Mouse (Mus musculus) megakaryocyte, embryonic 14.5 days (primary cell): ENCODE measurements around the gene Olfr1087. TPM values are rescaled to one million over a fixed set of nuclear protein-coding genes. Genes with fewer than 3 reads are reported as not detected.
"Not testable (repeated sequence)": the region's sequence is repeated elsewhere in the genome, so short reads cannot be mapped to it uniquely, and the experiment has no call there.

ENCODE experiments used
- H3K27me3 ChIP-seq: replicated peaks from 2 replicates; pipeline ENCODE3; 2012; ENCODE audit warnings: inconsistent platforms
- H3K36me3 ChIP-seq: replicated peaks from 2 replicates; pipeline ENCODE3; 2012; ENCODE audit warnings: low read length, inconsistent platforms, mixed read lengths
- H3K4me1 ChIP-seq: 2 replicates; pipeline ENCODE4 v1.6.1; 2012; ENCODE audit warnings: inconsistent platforms
- H3K4me3 ChIP-seq: replicated peaks from 2 replicates; pipeline ENCODE3; 2012; ENCODE audit warnings: moderate library complexity, mild to moderate bottlenecking, inconsistent platforms
- H3K9me3 ChIP-seq: 2 replicates; pipeline ENCODE4 v1.6.1; 2012; ENCODE audit warnings: inconsistent platforms
- FLI1 ChIP-seq: IDR thresholded peaks from 2 replicates; pipeline ENCODE4 v1.6.1; 2012; ENCODE audit warnings: low read length, inconsistent platforms, mixed read lengths
- GATA1 ChIP-seq: IDR thresholded peaks from 3 replicates; pipeline ENCODE4 v1.6.1; 2012; ENCODE audit warnings: mixed read lengths, low read length, inconsistent platforms, borderline replicate concordance
- polyA plus RNA-seq: library from polyadenylated mRNA; stranded (reverse); fragments of >175 nt; gene quantifications from 2 replicates; pipeline ENCODE4 v1.2.3, GENCODE M21; 2012; ENCODE audit warnings: low replicate concordance; ENCODE audit not compliant: insufficient read depth

Gene Olfr1087
- polyA plus RNA-seq, result not detected in 2 replicates

GRCm38 (mm10) chr2:86698295-86698694 lies at the start of gene Olfr1087:
Gene Olfr1087 (minus strand): TSS chr2:86698395.
- no peaks in the 10 kb centered on the region for H3K4me1 ChIP-seq
- H3K36me3 ChIP-seq, result no peaks in the 10 kb centered on the region
- no peaks in the 10 kb centered on the region for H3K27me3 ChIP-seq
- no peak within 1 kb of the TSS for H3K4me3 ChIP-seq
- TF ChIP-seq FLI1 (no peak), GATA1 (no peak)
- H3K9me3 ChIP-seq, result no peaks in the 10 kb centered on the region

GRCm38 (mm10) chr2:86733601-86734000 lies 35.4 kb upstream of the Olfr1087 start, which contains the start of gene Olfr1089:
Gene Olfr1089 (minus strand): TSS chr2:86733701.
- no peaks in the 10 kb centered on the region for H3K9me3 ChIP-seq
- no peaks in the 10 kb centered on the region for H3K4me1 ChIP-seq
- no peaks in the 10 kb centered on the region for H3K27me3 ChIP-seq
- no peak within 1 kb of the TSS for H3K4me3 ChIP-seq
- no peaks in the 10 kb centered on the region for H3K36me3 ChIP-seq
- no peak for TF ChIP-seq GATA1
- TF ChIP-seq FLI1, result no peak

DNA sequence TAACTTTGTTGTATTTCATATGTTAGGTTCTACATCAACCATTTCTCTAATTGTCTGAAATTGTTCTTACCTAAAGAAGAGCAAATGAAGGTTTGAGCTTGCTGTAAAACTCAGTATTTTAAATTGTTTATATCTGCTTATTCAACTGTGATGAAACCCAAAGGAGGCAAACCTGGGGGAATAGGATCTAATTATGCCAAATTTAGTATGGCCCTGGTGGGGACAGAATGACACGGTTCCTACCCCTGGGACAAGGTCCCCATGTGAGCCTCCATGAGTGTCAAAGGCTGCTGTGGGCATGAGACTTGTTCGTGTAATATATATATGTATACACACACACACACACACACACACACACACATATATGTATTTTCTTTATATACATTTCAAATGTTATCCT lies 18.2 kb downstream of the Olfr1087 start, which contains the start of gene Olfr1086:
TSS of gene Olfr1086 (minus strand) at position 101 of the 400 bp plus-strand sequence.
- TF ChIP-seq GATA1, result no peak
- H3K27me3 ChIP-seq, result no peaks in the 10 kb centered on the region

GRCm38 (mm10) chr2:86661919-86662318 lies 36.3 kb downstream of the Olfr1087 start, which contains the start of gene Olfr1085:
Gene Olfr1085 (minus strand): TSS chr2:86662019.
- TF ChIP-seq GATA1, result no peak
- TF ChIP-seq FLI1, result no peak
- Histone ChIP-seq H3K27me3 (no peaks in the 10 kb centered on the region), H3K9me3 (no peaks in the 10 kb centered on the region), H3K4me1 (no peaks in the 10 kb centered on the region), H3K4me3 (no peak within 1 kb of the TSS), H3K36me3 (no peaks in the 10 kb centered on the region)

More for the DNA sequence above, 18.2 kb downstream of the Olfr1087 start, which contains the start of gene Olfr1086:
- H3K9me3 ChIP-seq, result no peaks in the 10 kb centered on the region
- no peaks in the 10 kb centered on the region for H3K4me1 ChIP-seq
- no peak within 1 kb of the TSS for H3K4me3 ChIP-seq
- no peaks in the 10 kb centered on the region for H3K36me3 ChIP-seq

DNA sequence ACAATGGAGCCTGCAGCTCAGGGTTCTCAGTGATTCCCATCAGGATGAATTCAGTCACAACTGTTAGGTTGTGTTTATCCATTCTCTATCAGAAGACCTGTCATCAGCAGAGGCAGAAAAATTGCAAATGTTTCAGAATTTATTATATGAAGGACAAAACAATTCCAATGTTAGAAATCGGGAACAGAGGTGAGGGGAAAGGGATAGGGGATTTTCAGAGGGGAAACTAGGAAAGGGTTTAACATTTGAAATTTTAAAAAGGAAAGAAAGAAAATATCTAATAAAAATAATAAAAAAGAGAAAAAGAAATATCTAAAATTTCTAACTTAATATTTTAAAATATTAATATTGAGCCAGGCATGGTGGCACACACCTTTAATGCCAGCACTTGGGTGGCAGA lies 58.6 kb downstream of the Olfr1087 start, which contains the start of gene Olfr1084:
TSS of gene Olfr1084 (minus strand) at position 101 of the 400 bp plus-strand sequence.
- H3K36me3 ChIP-seq, H3K27me3 ChIP-seq, H3K9me3 ChIP-seq, H3K4me1 ChIP-seq, H3K4me3 ChIP-seq: not testable (repeated sequence)

Other genes starting within 250 kb of the Olfr1087 start
- not detected in 2 replicates for gene Olfr1065, start 247.8 kb downstream of the Olfr1087 start, polyA plus RNA-seq
- not detected in 2 replicates for gene Olfr1066, start 242.1 kb downstream of the Olfr1087 start, polyA plus RNA-seq
- gene Olfr228, start 211.0 kb downstream of the Olfr1087 start, polyA plus RNA-seq, result not detected in 2 replicates
- gene Olfr1076, start 189.9 kb downstream of the Olfr1087 start, polyA plus RNA-seq, result not detected in 2 replicates
- not detected in 2 replicates for gene Olfr1079, start 155.9 kb downstream of the Olfr1087 start, polyA plus RNA-seq
- gene Olfr1080, start 140.2 kb downstream of the Olfr1087 start, polyA plus RNA-seq, result not detected in 2 replicates
- not detected in 2 replicates for gene Olfr1082, start 99.4 kb downstream of the Olfr1087 start, polyA plus RNA-seq
- not detected in 2 replicates for gene Olfr1084, start 58.7 kb downstream of the Olfr1087 start, polyA plus RNA-seq
- gene Olfr1085, start 36.4 kb downstream of the Olfr1087 start, polyA plus RNA-seq, result not detected in 2 replicates
- not detected in 2 replicates for gene Olfr1086, start 18.3 kb downstream of the Olfr1087 start, polyA plus RNA-seq
- gene Olfr1089, start 35.3 kb upstream of the Olfr1087 start, polyA plus RNA-seq, result not detected in 2 replicates
- gene Olfr1090, start 60.6 kb upstream of the Olfr1087 start, polyA plus RNA-seq, result not detected in 2 replicates
- gene Olfr1093, start 84.1 kb upstream of the Olfr1087 start, polyA plus RNA-seq, result 0.12 TPM in 1 of 2 replicates, not detected in the other
- gene Olfr141, start 111.6 kb upstream of the Olfr1087 start, polyA plus RNA-seq, result not detected in 2 replicates
- gene Olfr1094, start 126.3 kb upstream of the Olfr1087 start, polyA plus RNA-seq, result not detected in 2 replicates
- 4.0 TPM in 1 of 2 replicates, not detected in the other for gene Olfr1095, start 153.3 kb upstream of the Olfr1087 start, polyA plus RNA-seq
- not detected in 2 replicates for gene Gm13723, start 176.4 kb upstream of the Olfr1087 start, polyA plus RNA-seq
- gene Olfr1097, start 193.8 kb upstream of the Olfr1087 start, polyA plus RNA-seq, result not detected in 2 replicates
- not detected in 2 replicates for gene Olfr1098, start 226.2 kb upstream of the Olfr1087 start, polyA plus RNA-seq